Mouse (Mus musculus): Measurements from ENCODE around the gene Ank3. TPM values are rescaled to one million over a fixed set of nuclear protein-coding genes. Genes with fewer than 3 reads are reported as not detected.

Gene Ank3
- polyA plus RNA-seq, 1 experiment from 2014 or later, result 7.1 TPM

GRCm38 (mm10) chr10:69726806-69727205, 328.2 kb downstream of the Ank3 start:
- DNase-seq, result no peak
- H3K9me3 ChIP-seq (ENCODE audit: low read length), result no peaks in the 10 kb centered on the region
- no peaks in the 10 kb centered on the region for H3K36me3 ChIP-seq (replicated peaks; ENCODE audit: insufficient read depth, low read length)
- no peak overlapping the region for H3K4me3 ChIP-seq (ENCODE audit: low read depth, low read length)
- no peaks in the 10 kb centered on the region for H3K27me3 ChIP-seq (ENCODE audit: insufficient read depth, low read length)
- 74% methylated on average over 7 of the region's 7 CpGs for WGBS (ENCODE audit: insufficient replicate concordance)
- H3K4me1 ChIP-seq (ENCODE audit: insufficient read depth), result no peaks in the 10 kb centered on the region
- H3K9ac ChIP-seq (replicated peaks), result no peak overlapping the region
- no peak overlapping the region for H3K4me2 ChIP-seq (ENCODE audit: low read depth, low read length)
- ATAC-seq, result no peak
- H3K27ac ChIP-seq (ENCODE audit: low read depth), result no peak overlapping the region
- TF ChIP-seq EP300 (IDR thresholded peaks at IDR 0.05; ENCODE audit: low read depth) (no peak), CTCF (IDR thresholded peaks at IDR 0.05; ENCODE audit: low read depth) (no peak)

- no peak for TF ChIP-seq EP300 (IDR thresholded peaks at IDR 0.05; ENCODE audit: low read depth)
- no peak for TF ChIP-seq CTCF (IDR thresholded peaks at IDR 0.05; ENCODE audit: low read depth)
- ATAC-seq (no peak), DNase-seq (no peak)
- Histone ChIP-seq H3K4me1 (ENCODE audit: insufficient read depth) (no peaks in the 10 kb centered on the region), H3K36me3 (replicated peaks; ENCODE audit: insufficient read depth, low read length) (no peaks in the 10 kb centered on the region), H3K9ac (replicated peaks) (no peak overlapping the region), H3K4me2 (ENCODE audit: low read depth, low read length) (no peak overlapping the region), H3K27ac (ENCODE audit: low read depth) (no peak overlapping the region), H3K27me3 (ENCODE audit: insufficient read depth, low read length) (no peaks in the 10 kb centered on the region), H3K4me3 (ENCODE audit: low read depth, low read length) (no peak overlapping the region), H3K9me3 (ENCODE audit: low read length) (no peaks in the 10 kb centered on the region)
- 81% methylated on average over 6 of the region's 6 CpGs for WGBS (ENCODE audit: insufficient replicate concordance)
Measured at GRCm38 (mm10) chr10:69728876-69729275, 330.3 kb downstream of the Ank3 start.

GRCm38 (mm10) chr10:69730351-69730871, 331.8 kb downstream of the Ank3 start:
- H3K9me3 ChIP-seq (ENCODE audit: low read length), result no peaks in the 10 kb centered on the region
- no peaks in the 10 kb centered on the region for H3K36me3 ChIP-seq (replicated peaks; ENCODE audit: insufficient read depth, low read length)
- 74% methylated on average over 10 of the region's 10 CpGs for WGBS (ENCODE audit: insufficient replicate concordance)
- no peaks in the 10 kb centered on the region for H3K27me3 ChIP-seq (ENCODE audit: insufficient read depth, low read length)
- H3K4me3 ChIP-seq (ENCODE audit: low read depth, low read length), result no peak overlapping the region
- H3K4me1 ChIP-seq (ENCODE audit: insufficient read depth), result no peaks in the 10 kb centered on the region
- DNase-seq (no peak), ATAC-seq (no peak)
- no peak overlapping the region for H3K4me2 ChIP-seq (ENCODE audit: low read depth, low read length)
- H3K9ac ChIP-seq (replicated peaks), result no peak overlapping the region
- TF ChIP-seq CTCF (IDR thresholded peaks at IDR 0.05; ENCODE audit: low read depth) (no peak), EP300 (IDR thresholded peaks at IDR 0.05; ENCODE audit: low read depth) (no peak)
- H3K27ac ChIP-seq (ENCODE audit: low read depth), result no peak overlapping the region

- 67% methylated on average over 5 of the region's 5 CpGs for WGBS (ENCODE audit: insufficient replicate concordance)
- Histone ChIP-seq H3K9me3 (ENCODE audit: low read length) (no peaks in the 10 kb centered on the region), H3K4me3 (ENCODE audit: low read depth, low read length) (no peak overlapping the region), H3K4me1 (ENCODE audit: insufficient read depth) (no peaks in the 10 kb centered on the region), H3K9ac (replicated peaks) (no peak overlapping the region), H3K4me2 (ENCODE audit: low read depth, low read length) (no peak overlapping the region), H3K27me3 (ENCODE audit: insufficient read depth, low read length) (no peaks in the 10 kb centered on the region), H3K27ac (ENCODE audit: low read depth) (no peak overlapping the region), H3K36me3 (replicated peaks; ENCODE audit: insufficient read depth, low read length) (no peaks in the 10 kb centered on the region)
- no peak for TF ChIP-seq CTCF (IDR thresholded peaks at IDR 0.05; ENCODE audit: low read depth)
- no peak for TF ChIP-seq EP300 (IDR thresholded peaks at IDR 0.05; ENCODE audit: low read depth)
- ATAC-seq (no peak), DNase-seq (no peak)
Measured at GRCm38 (mm10) chr10:69731341-69731740, 332.8 kb downstream of the Ank3 start.

GRCm38 (mm10) chr10:69731863-69732262, 333.3 kb downstream of the Ank3 start:
- H3K4me2 ChIP-seq (ENCODE audit: low read depth, low read length), result no peak overlapping the region
- no peak overlapping the region for H3K9ac ChIP-seq (replicated peaks)
- H3K4me3 ChIP-seq (ENCODE audit: low read depth, low read length), result no peak overlapping the region
- H3K36me3 ChIP-seq (replicated peaks; ENCODE audit: insufficient read depth, low read length), result no peaks in the 10 kb centered on the region
- H3K4me1 ChIP-seq (ENCODE audit: insufficient read depth), result no peaks in the 10 kb centered on the region
- H3K27ac ChIP-seq (ENCODE audit: low read depth), result no peak overlapping the region
- 64% methylated on average over 1 of the region's 1 CpGs for WGBS (ENCODE audit: insufficient replicate concordance)
- ATAC-seq (no peak), DNase-seq (no peak)
- TF ChIP-seq EP300 (IDR thresholded peaks at IDR 0.05; ENCODE audit: low read depth) (no peak), CTCF (IDR thresholded peaks at IDR 0.05; ENCODE audit: low read depth) (no peak)
- H3K9me3 ChIP-seq (ENCODE audit: low read length), result no peaks in the 10 kb centered on the region
- no peaks in the 10 kb centered on the region for H3K27me3 ChIP-seq (ENCODE audit: insufficient read depth, low read length)

- no peak for TF ChIP-seq EP300 (IDR thresholded peaks at IDR 0.05; ENCODE audit: low read depth)
- TF ChIP-seq CTCF (IDR thresholded peaks at IDR 0.05; ENCODE audit: low read depth), result no peak
- ATAC-seq, result no peak
- Histone ChIP-seq H3K9ac (replicated peaks) (no peak overlapping the region), H3K4me3 (ENCODE audit: low read depth, low read length) (no peak overlapping the region), H3K9me3 (ENCODE audit: low read length) (no peaks in the 10 kb centered on the region), H3K4me1 (ENCODE audit: insufficient read depth) (no peaks in the 10 kb centered on the region), H3K4me2 (ENCODE audit: low read depth, low read length) (no peak overlapping the region), H3K27me3 (ENCODE audit: insufficient read depth, low read length) (no peaks in the 10 kb centered on the region), H3K36me3 (replicated peaks; ENCODE audit: insufficient read depth, low read length) (no peaks in the 10 kb centered on the region), H3K27ac (ENCODE audit: low read depth) (no peak overlapping the region)
- 74% methylated on average over 7 of the region's 7 CpGs for WGBS (ENCODE audit: insufficient replicate concordance)
- DNase-seq, result no peak
Measured at GRCm38 (mm10) chr10:69736241-69736640, 337.7 kb downstream of the Ank3 start.

Data from liver, postnatal 0 days (tissue).